Mouse (Mus musculus) olfactory bulb, adult 2 months (tissue): ENCODE data around the gene Cdc14a.

Experiments
- CTCF ChIP-seq: fragments of 200-500 bp; IDR thresholded peaks from 2 replicates; pipeline ENCODE4 v1.5.1; 2012; ENCODE audit warnings: low read depth, mild to moderate bottlenecking, low read length, moderate library complexity; ENCODE audit not compliant: insufficient read depth
- POLR2A ChIP-seq: fragments of 200-500 bp; IDR thresholded peaks from 2 replicates; pipeline ENCODE4 v1.6.1; 2012; ENCODE audit warnings: mild to moderate bottlenecking, low read depth, low read length, moderate library complexity; ENCODE audit not compliant: insufficient read depth

- no peak for TF ChIP-seq POLR2A
- no peak for TF ChIP-seq CTCF
These were observed 26.9 kb upstream of the Cdc14a start for GRCm38 (mm10) chr3:116450741-116451140.
